Mouse (Mus musculus) ES-E14 (cell line): ENCODE results near the gene Klhl2. TPM values are rescaled to one million over a fixed set of nuclear protein-coding genes. Genes with fewer than 3 reads are reported as not detected.
A peak's percentile ranks its signal among the peaks of the same experiment; 100 is the strongest.

Experiments used
- DNase-seq: peaks from one replicate; pipeline ENCODE4 v3.0.0-alpha.2; 2013; ENCODE audit warnings: low read depth, low spot score
- H3K27ac ChIP-seq: 2 replicates; pipeline ENCODE4 v1.5.1; 2012; ENCODE audit warnings: low read depth, mild to moderate bottlenecking, low read length, moderate library complexity, mixed read lengths; ENCODE audit not compliant: poor library complexity, insufficient read depth, severe bottlenecking
- H3K36me3 ChIP-seq: 2 replicates; pipeline ENCODE4 v1.6.1; 2012; ENCODE audit warnings: mild to moderate bottlenecking, low read length, moderate library complexity, mixed read lengths; ENCODE audit not compliant: control insufficient read depth, poor library complexity, insufficient read depth, severe bottlenecking
- H3K4me1 ChIP-seq, 2 experiments: fragments of 150-350 bp in 1 of 2; sonication (generic) in 1 of 2; 2 replicates each; pipeline ENCODE4 v1.6.1; 2012; ENCODE audit warnings: low read length in 2 of 2, mild to moderate bottlenecking in 1 of 2, mixed read lengths in 1 of 2; ENCODE audit not compliant: control insufficient read depth in 2 of 2, insufficient read depth in 2 of 2, poor library complexity in 1 of 2
- H3K4me3 ChIP-seq, 2 experiments: fragments of 150-350 bp in 1 of 2; sonication (generic) in 1 of 2; 2 replicates each; pipeline ENCODE4 v1.5.1; 2012; ENCODE audit warnings: low read length in 2 of 2, low read depth in 1 of 2, mild to moderate bottlenecking in 1 of 2, mixed read lengths in 1 of 2; ENCODE audit not compliant: insufficient read depth in 1 of 2, poor library complexity in 1 of 2, severe bottlenecking in 1 of 2
- H3K9ac ChIP-seq: 2 replicates; pipeline ENCODE4 v1.6.1; 2012; ENCODE audit warnings: low read depth, mild to moderate bottlenecking, low read length, mixed read lengths; ENCODE audit not compliant: poor library complexity, insufficient read depth, severe bottlenecking
- H3K9me3 ChIP-seq: fragments of 150-350 bp; sonication (generic); 2 replicates; pipeline ENCODE4 v1.6.1; 2012; ENCODE audit warnings: low read depth, mild to moderate bottlenecking, low read length; ENCODE audit not compliant: control insufficient read depth, insufficient read depth
- CHD2 ChIP-seq: IDR thresholded peaks from 2 replicates; pipeline ENCODE4 v1.6.1; 2014; ENCODE audit warnings: mild to moderate bottlenecking, low read depth, low read length, inconsistent platforms
- HCFC1 ChIP-seq: IDR thresholded peaks from 2 replicates; pipeline ENCODE4 v1.6.1; 2012; ENCODE audit warnings: low read length, inconsistent platforms, borderline replicate concordance; ENCODE audit not compliant: insufficient read depth
- MAFK ChIP-seq: IDR thresholded peaks from 2 replicates; pipeline ENCODE4 v1.6.1; 2014; ENCODE audit warnings: mild to moderate bottlenecking, low read depth, low read length, inconsistent platforms; ENCODE audit not compliant: insufficient read depth
- ZC3H11A ChIP-seq: IDR thresholded peaks from 2 replicates; pipeline ENCODE4 v1.6.1; 2012; ENCODE audit warnings: low read depth, mild to moderate bottlenecking, inconsistent platforms, low read length, borderline replicate concordance
- ZNF384 ChIP-seq: IDR thresholded peaks from 2 replicates; pipeline ENCODE4 v1.6.1; 2012; ENCODE audit warnings: low read depth, low read length, inconsistent platforms
- in situ Hi-C, 2 experiments: fragments of 600-800 bp; cut with MboI; formaldehyde crosslinking; loops; one replicate each; pipeline ENCODE4 v1.15.1; 2025; ENCODE audit warnings: low sequenced_read_pairs in 2 of 2, inconsistent platforms in 1 of 2; ENCODE audit not compliant: unreplicated experiment in 2 of 2
- total RNA-seq: library from RNA; depleted of rRNA; stranded (reverse); fragments of 300-350 nt; gene quantifications from 2 replicates; pipeline ENCODE4 v1.2.3, GENCODE M21; 2012

Gene Klhl2
- total RNA-seq, 1 experiment: 16.3 TPM

DNA sequence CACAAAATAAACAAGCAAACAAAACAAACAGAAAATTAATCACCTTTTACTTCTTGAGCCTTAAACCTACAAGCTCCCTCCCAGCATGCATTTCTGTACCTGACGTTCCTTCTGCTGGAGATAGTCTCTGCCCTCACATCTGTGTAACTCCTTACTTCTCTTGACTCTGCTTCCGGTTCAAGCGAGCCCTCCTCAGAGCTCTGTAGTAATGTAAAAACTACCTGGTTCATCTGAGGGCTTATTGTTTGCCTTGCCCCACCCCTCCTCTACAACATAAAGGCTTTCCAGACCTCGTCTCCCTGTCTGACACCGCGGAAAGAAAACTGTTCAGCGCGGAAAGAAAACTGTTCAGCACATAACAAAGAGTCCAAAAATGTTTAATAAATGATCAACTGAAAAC is 50.5 kb downstream of the Klhl2 start:
- no peak for TF ChIP-seq CHD2
- no peak for TF ChIP-seq MAFK
- TF ChIP-seq ZC3H11A: no peak
- TF ChIP-seq HCFC1: no peak
- no peak for TF ChIP-seq ZNF384
- Histone ChIP-seq H3K4me3 (no peak overlapping the region), H3K9me3 (no peaks in the 10 kb centered on the region), H3K4me1 (peaks cover 7 to 12% of the 10 kb centered on the region in 2 experiments), H3K27ac (no peak overlapping the region; the same call in 1 of the 2 replicates), H3K36me3 (no peaks in the 10 kb centered on the region), H3K9ac (no peak overlapping the region)
- peak; percentile 17 for DNase-seq
- in situ Hi-C loops: no loop called here

DNA sequence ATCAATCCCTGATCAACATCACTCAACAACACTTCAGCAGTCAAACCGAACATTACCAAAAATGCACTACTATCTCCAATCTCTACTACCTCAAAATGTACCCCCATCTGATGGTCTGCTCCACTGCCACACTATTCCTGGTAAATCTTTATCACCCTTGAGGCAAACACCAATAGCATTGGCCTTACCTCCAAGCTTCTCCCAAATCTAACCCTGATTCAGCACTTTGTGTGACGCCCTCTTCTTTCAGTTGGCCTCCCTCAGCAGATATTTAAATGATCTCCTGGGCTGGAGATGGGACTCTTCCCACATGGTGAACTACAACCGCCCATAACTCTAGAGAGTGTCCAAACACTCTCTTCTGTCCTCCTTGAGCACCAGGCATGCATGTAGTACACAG is 51.3 kb downstream of the Klhl2 start:
- in situ Hi-C loops: no loop called here
- H3K36me3 ChIP-seq: no peaks in the 10 kb centered on the region
- TF ChIP-seq ZNF384 (no peak), CHD2 (no peak), ZC3H11A (no peak), MAFK (peak; percentile 53), HCFC1 (no peak)
- peaks cover 7 to 12% of the 10 kb centered on the region in 2 experiments for H3K4me1 ChIP-seq
- H3K9ac ChIP-seq: no peak overlapping the region
- H3K9me3 ChIP-seq: no peaks in the 10 kb centered on the region
- no peak overlapping the region for H3K4me3 ChIP-seq
- H3K27ac ChIP-seq: no peak overlapping the region
- DNase-seq: no peak

- H3K4me3 ChIP-seq: no peak overlapping the region
- in situ Hi-C loops: no loop called here
- H3K9ac ChIP-seq: no peak overlapping the region
- H3K4me1 ChIP-seq: peaks cover 7 to 12% of the 10 kb centered on the region in 2 experiments
- TF ChIP-seq ZNF384: no peak
- TF ChIP-seq CHD2: no peak
- TF ChIP-seq MAFK: no peak
- TF ChIP-seq HCFC1: no peak
- no peak for TF ChIP-seq ZC3H11A
- no peaks in the 10 kb centered on the region for H3K36me3 ChIP-seq
- H3K27ac ChIP-seq: no peak overlapping the region
- H3K9me3 ChIP-seq: no peaks in the 10 kb centered on the region
- no peak for DNase-seq
Observed at GRCm38 (mm10) chr8:64797751-64798150, 52.1 kb downstream of the Klhl2 start.

DNA sequence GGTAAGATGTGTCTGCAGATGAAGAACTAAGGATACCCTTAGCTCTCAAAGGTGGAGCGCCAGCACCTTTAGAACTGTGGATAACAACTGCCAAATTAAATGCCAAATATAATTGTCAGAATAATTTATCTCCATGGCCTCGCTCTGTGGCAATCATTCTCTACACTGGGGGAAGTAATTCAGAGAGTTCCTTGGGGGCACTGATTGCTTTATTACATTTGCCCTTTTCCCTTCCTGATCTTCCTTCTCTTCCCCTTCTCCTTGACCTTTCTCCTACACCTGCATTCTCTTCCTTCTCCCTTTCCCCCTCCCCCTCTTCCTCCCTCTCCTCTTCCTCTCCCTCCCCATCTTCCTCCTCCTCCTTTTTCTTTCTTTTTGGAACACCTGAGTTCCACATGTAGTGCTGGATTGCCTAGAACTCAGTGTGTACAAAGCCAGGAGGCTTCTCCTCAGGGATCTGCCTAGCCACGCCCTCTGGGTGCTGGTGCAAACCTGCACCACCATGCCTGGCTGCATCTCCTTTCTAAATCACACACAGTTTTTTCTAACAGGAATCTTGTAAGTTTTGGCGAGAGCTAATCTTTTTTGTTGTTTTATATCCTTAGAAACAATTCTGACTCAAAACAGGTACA is 58.5 kb downstream of the Klhl2 start:
- Histone ChIP-seq H3K9ac (no peak overlapping the region), H3K36me3 (no peaks in the 10 kb centered on the region), H3K4me3 (no peak overlapping the region), H3K27ac (no peak overlapping the region), H3K9me3 (no peaks in the 10 kb centered on the region), H3K4me1 (peaks cover 3 to 10% of the 10 kb centered on the region in 2 experiments; a peak in 1 of 4 replicates)
- TF ChIP-seq MAFK (no peak), CHD2 (no peak), HCFC1 (no peak), ZNF384 (no peak), ZC3H11A (no peak)
- in situ Hi-C loops: no loop called here
- DNase-seq: no peak

DNA sequence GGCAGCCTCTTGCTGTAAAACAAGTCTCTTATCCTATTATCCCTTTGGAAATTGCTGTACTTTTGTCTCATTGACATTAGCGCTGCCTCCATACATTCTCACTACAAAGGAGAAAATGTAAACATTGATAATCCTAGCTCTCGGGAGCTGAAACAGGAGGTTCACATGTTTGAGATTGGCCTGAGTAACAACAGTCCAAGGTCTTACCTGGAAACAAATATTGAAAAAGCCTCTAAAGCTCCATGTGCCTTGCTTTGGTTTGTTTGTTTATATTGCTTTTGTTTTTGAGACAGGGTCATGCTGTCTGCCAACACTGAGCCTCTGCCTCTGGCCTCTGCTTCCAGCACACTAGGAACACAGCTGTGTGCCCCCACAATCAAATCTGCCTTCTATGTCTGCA is 59.4 kb downstream of the Klhl2 start:
- Histone ChIP-seq H3K36me3 (no peaks in the 10 kb centered on the region), H3K27ac (no peak overlapping the region), H3K9me3 (no peaks in the 10 kb centered on the region), H3K4me3 (no peak overlapping the region), H3K9ac (no peak overlapping the region), H3K4me1 (peaks cover 3 to 10% of the 10 kb centered on the region in 2 experiments; a peak in 1 of 4 replicates)
- in situ Hi-C loops: no loop called here
- DNase-seq: no peak
- TF ChIP-seq MAFK: no peak
- TF ChIP-seq HCFC1: no peak
- no peak for TF ChIP-seq ZNF384
- TF ChIP-seq ZC3H11A: no peak
- no peak for TF ChIP-seq CHD2
